Mouse (Mus musculus) c-Kit-negative CD71-positive TER-119-positive erythroid progenitor cells, embryonic 14.5 days (primary cell): ENCODE measurements around the gene Gm5129.

Experiments
- DNase-seq: peaks from one replicate; pipeline ENCODE4 v3.0.0-alpha.2; 2013; ENCODE audit warnings: low read depth, low spot score

Gene Gm5129

DNA sequence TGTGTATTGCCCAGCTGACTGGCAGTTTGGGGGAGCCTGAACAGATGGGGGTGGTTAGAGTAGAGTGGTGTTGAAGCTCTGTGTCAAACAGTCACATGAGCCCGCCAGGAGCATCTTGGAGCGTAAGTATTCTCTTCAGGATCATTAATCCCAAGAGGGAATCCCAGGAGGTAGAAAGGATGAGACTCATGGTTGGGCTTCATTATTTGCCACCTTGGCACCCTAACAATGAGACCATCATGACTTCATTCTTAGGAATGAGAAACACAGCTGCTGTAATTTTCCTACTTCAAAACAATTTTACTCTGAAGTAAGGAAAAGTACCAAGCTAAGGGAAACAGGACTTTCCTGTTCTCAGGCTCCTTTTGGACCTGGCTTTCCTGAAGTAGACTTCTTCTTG lies 10.4 kb downstream of the Gm5129 start:
- no peak for DNase-seq

DNA sequence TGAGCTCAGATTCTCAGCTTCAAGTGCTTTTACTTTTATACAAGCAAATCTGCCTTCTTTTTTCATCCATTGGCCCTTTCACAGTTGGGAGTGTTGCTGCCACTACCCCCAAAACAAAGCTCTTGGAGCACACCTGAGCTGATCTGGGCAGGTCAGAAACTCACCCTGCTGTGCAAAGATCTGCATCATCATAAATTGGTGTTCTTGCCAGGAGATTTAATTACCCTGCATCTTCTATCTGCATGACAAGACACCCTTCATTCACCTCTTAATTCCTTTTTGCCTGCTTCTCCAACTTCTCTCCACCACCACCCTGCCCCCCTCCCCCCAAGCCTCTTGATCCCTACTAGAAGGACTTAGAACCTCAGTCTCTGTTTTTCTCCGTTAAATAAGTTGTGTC lies 14.6 kb downstream of the Gm5129 start:
- no peak for DNase-seq

DNA sequence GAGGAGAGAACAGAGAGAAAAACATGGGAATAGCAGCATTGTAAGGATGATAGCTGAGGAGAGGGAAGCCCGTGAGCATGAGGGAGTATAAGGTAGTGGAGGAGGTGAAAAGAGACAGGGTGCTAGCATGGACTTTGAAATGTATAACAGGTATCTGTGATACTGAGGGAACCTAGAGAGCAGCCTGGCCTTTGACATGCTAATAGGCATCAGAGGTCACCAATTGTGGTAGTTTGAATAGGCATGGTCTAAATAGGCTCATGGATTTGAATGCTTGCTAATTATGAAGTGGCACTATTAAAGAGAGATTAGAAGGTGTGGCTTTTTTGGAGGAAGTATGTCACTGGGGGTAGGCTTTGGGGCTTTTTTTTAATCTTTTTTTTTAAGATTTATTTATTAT lies 22.8 kb downstream of the Gm5129 start:
- no peak for DNase-seq

DNA sequence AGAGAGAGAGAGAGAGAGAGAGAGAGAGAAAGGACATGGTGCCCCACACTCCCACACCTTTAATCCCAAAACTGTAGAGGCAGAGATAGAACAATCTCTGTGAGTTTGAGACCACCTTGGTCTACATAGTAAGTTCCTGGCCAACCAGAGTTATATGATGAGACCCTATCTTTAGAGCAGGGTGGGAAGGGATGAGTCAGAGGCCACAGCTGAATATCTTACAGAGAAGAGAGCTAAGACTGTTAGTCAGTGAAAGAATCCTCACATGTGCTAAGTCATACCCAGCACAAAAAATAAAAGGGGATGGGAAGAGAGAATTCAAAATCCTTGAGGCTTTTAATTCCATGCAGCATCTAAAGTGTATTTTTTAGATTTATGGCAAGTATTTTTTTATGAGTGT lies 24.1 kb downstream of the Gm5129 start:
- DNase-seq, result no peak

DNA sequence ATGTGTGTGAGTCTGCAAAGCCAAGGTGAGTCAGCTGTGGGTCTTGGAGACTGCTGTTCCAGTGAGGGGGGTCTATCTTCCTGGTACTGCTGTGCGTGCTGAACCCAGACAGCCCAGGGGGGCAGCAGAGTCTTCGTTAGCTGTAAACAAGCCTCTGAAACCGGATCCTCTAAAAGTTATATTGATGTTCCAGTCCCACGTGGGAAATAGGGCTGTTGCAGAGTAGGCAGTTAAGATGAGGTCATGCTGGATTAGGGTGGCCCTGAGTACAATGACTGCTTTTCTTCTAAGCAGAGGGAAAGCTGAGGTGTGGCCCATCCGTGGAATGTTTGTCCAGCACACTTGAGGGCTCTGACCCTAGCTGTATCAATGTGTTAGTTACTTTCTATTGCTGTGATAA lies 27.5 kb downstream of the Gm5129 start:
- DNase-seq, result no peak

DNA sequence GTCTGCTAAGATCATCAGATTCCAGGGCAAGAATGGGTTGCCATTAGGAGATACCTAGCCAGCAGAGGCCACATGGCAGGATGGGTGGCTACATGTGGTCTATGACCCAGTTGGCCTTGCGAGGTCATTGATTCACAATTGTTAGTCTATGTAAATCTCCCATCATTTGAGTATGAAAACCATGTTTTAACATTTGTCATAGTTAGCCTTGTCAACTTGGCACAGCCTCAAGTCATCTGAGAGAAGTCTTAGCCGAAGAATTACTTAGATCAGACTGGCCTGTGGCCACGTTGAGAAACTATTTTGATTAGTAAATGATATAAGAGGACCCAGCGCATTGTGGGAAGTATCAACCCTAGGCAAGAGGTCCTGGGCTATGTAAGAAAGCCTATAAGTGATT lies 28.5 kb downstream of the Gm5129 start:
- no peak for DNase-seq

DNA sequence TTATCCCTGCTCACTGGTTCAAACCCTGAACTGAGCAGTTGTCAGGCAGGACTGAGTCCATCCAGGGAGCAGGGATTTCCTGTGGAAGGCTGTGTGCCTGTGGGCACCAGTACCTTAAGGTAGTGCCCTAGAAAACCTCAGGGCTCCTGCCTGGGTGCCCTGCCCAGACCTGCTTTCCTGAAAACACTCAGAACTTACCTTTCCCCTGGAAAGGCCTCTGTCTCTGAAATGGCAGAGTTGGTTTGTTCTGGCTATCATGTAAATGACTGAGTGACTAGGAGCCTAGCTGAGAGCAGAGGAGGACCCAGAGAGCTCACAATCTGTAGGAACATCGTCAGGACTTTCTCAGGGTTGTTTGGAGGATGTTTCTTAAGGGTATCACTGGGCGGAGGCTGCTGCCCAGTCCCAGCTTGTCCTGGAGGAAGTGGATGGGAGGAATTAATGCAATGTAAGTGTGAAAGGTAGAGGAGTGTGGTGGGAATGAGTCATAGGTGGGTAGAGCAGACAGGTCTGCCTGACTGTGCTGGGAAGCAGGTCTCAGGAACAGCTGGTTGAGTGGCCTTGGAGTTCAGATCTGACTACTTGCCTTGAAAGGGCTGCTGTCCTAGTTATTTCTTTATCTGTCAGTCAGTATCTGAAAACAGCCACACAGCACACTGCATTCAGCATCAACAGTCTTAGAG lies 36.1 kb downstream of the Gm5129 start:
- no peak for DNase-seq

DNA sequence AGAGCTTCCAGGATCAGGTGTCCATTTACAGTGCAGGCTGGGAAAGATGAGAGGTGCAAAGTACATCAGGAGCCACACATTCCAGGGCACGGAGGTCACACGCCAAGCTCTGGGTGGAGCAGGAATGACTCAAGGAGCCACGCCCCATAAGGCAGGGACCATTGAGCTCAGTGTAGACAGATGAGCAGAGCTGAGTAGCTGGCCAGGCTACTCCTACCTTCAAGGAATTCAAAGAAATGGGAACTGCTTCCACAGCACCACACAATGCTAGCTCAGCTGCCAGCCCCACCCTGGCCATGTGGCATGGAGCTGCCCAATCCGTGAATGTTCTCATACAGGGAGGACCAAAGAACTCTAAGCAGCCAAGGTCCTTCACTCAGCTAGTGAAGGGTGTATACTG lies 37.2 kb downstream of the Gm5129 start:
- DNase-seq, result no peak

DNA sequence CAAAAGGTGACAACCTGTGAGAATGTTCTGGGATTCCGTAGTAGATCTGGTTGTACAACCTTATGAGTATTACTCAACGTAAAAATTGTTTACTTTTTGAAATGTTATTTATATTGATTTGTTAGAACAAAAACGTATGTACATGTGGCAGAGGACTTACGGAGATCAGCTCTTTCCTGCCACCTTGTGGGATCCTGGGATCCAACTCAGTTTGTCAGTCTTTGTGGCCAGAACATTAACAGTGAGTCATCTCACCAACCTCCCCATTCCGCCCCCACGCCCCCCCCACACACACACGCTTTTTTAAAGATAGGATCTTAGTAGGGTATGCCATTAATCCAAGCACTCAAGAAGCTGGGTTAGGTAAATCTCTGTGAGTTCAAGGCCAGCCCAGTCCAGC lies 47.4 kb downstream of the Gm5129 start:
- DNase-seq, result no peak

DNA sequence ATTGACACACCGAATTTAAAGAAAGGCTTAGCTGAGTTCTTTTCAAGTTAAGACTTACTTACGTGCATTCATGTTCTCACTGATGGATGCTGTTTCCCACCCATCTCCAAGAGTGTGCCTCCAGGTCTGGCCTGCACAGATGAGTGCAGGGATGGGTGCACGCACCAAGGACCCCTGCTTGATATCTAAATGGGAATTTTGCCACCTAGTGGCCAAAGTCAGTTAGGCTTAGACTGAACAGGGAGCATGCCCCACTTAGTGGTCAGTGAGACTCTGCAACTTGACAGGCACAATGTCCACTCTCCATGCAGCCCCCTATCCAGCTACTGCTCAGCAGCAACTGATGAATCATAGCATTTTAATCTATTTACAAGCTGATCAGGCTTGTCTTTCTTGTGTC lies 48.1 kb downstream of the Gm5129 start:
- DNase-seq, result peak; percentile 3
